Mouse (Mus musculus): ENCODE measurements around the gene 2300002M23Rik.

Gene 2300002M23Rik

DNA sequence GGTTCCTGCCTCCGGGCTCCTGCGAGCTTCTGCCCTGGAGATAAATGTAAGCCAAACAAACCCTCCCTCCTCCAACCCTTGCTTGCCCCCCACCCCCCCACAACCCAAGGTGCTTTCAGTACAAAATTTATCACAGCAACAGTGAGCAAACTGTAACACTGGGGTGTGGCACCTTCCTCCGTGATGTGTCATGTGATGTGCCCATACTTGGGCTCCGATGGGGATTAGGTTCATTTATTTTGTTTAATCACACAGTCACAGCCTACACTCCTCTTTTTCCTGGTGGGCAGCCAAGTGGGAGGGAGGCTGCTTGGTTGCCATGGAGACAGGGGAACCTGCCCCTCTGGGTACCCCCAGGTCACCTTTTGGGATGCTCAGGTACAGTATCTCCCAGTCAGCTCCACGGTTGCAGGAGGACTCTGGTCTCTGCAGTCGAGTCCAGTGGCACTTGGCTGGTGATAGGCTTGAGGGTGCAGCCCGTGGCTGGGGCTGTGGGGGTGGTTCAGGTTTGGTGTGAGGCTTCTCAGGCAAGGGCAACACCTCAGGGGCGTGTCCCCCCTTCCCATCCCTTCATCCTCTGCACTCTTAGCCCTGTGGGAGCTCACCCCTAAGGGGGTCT, 34.6 kb downstream of the 2300002M23Rik start:
- DNase-seq (ENCODE audit: low read depth, low spot score) = no peak

DNA sequence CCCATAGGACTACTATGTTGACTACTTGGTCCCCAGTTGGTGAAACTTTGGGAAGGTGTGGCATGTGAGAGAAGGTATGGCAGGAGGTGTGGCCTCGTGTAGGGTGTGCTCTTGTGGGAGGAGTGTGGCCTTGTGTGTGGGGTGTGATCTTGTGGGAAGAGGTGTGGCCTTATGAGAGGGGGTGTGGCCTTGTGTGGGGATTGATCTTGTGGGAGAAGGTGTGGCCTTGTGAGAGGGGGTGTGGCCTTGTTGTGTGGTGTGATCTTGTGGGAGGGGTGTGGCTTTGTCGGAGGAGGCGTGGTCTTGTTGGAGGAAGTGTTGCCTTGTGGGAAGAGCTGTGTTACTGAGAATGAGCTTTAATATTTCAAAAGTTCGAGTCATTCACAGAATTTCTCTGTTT, 49.9 kb downstream of the 2300002M23Rik start:
- DNase-seq (ENCODE audit: low read depth, low spot score) = no peak
